Mouse (Mus musculus) limb, embryonic 14.5 days (tissue): Measurements from ENCODE around the gene Mtfr1l. TPM values are rescaled to one million over a fixed set of nuclear protein-coding genes. Genes with fewer than 3 reads are reported as not detected.
A peak's percentile ranks its signal among the peaks of the same experiment; 100 is the strongest.

Experiments
- ATAC-seq: fragments of 200-750 bp; cut with Nextera tagmentation; 2 replicates; pipeline ENCODE4 v1.8.0; 2017; ENCODE audit warnings: low read depth, moderate number of reproducible peaks, moderate TSS enrichment; ENCODE audit not compliant: low FRiP score
- DNase-seq: peaks from one replicate; pipeline ENCODE4 v3.0.0-alpha.2; 2015; ENCODE audit warnings: low spot score
- H3K27ac ChIP-seq: fragments of 300-500 bp; sonication (generic); replicated peaks from 2 replicates; pipeline ENCODE4 v1.5.1; 2014; ENCODE audit warnings: low read depth, mild to moderate bottlenecking, low read length, moderate library complexity, mixed read lengths
- H3K27me3 ChIP-seq: fragments of 300-500 bp; sonication (generic); 2 replicates; pipeline ENCODE4 v1.6.1; 2014; ENCODE audit warnings: low read length, mixed read lengths; ENCODE audit not compliant: control insufficient read depth, insufficient read depth
- H3K36me3 ChIP-seq: fragments of 300-500 bp; sonication (generic); 2 replicates; pipeline ENCODE4 v1.6.1; 2014; ENCODE audit warnings: mild to moderate bottlenecking, low read length, moderate library complexity, mixed read lengths; ENCODE audit not compliant: control insufficient read depth, insufficient read depth
- H3K4me1 ChIP-seq: fragments of 300-500 bp; sonication (generic); 2 replicates; pipeline ENCODE4 v1.6.1; 2014; ENCODE audit warnings: antibody characterized with exemption, low read length, mixed read lengths; ENCODE audit not compliant: control insufficient read depth, insufficient read depth
- H3K4me2 ChIP-seq: fragments of 300-500 bp; sonication (generic); replicated peaks from 2 replicates; pipeline ENCODE4 v1.6.1; 2014; ENCODE audit warnings: low read depth, mild to moderate bottlenecking, low read length, moderate library complexity; ENCODE audit not compliant: severe bottlenecking
- H3K4me3 ChIP-seq: fragments of 300-500 bp; sonication (generic); replicated peaks from 2 replicates; pipeline ENCODE4 v1.5.1; 2014; ENCODE audit warnings: low read length
- H3K9ac ChIP-seq: fragments of 300-500 bp; sonication (generic); 2 replicates; pipeline ENCODE4 v1.6.1; 2014; ENCODE audit warnings: mild to moderate bottlenecking, low read depth, low read length, moderate library complexity; ENCODE audit not compliant: severe bottlenecking
- H3K9me3 ChIP-seq: fragments of 300-500 bp; sonication (generic); 2 replicates; pipeline ENCODE4 v1.6.1; 2016; ENCODE audit warnings: low read length; ENCODE audit not compliant: control insufficient read depth
- POLR2A ChIP-seq: fragments of 200-500 bp; IDR thresholded peaks from 2 replicates; pipeline ENCODE4 v1.8.0; 2012; ENCODE audit warnings: inconsistent platforms, mild to moderate bottlenecking, moderate library complexity, borderline replicate concordance; ENCODE audit not compliant: insufficient read depth, insufficient read length; ENCODE audit errors: extremely low read depth
- WGBS: fragments of 180-500 bp; shearing (Covaris S2); extraction: QIAGEN DNeasy Blood & Tissue Kit; methylation state at CpG from one replicate; pipeline ENCODE4 v1.1.7; 2014; 5-methylcytosine and 5-hydroxymethylcytosine counted together
- polyA plus RNA-seq, 2 experiments: library from polyadenylated mRNA; depleted of rRNA in 1 of 2; stranded (reverse) in 1 of 2; unstranded in 1 of 2; fragments of >200 nt; fragmentation: Nextera tagmentation in 1 of 2; extraction: Ambion mirVana in 1 of 2; gene quantifications; 2 replicates each; pipeline versions ENCODE4 v1.2.1 to v1.2.3; 2012 to 2014

Mtfr1l gene
- polyA plus RNA-seq, 2 experiments = 111 to 123 TPM

DNA sequence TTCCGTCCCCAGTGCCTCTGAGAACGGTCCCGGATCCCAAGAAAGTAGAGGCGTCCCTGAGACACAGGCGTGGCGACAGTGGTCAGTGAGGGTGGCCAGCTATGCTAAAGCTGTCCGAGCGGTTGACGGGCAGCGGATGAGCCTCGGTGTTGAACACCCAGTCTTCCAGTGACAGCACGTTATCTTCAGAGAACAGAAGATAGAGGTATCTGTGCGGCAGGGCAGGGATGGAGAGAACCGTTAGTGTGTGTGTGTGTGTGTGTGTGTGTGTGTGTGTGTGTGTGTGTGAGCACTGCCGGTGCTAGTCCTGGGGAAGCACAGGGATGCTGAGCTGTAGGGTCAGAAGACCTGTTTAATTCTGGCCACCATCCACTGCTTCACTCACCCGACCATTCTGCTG is 28.4 kb upstream of the Mtfr1l start:
- no peaks in the 10 kb centered on the region for H3K36me3 ChIP-seq
- H3K27ac ChIP-seq = no peak overlapping the region
- no peaks in the 10 kb centered on the region for H3K27me3 ChIP-seq
- H3K4me1 ChIP-seq = peaks cover 1% of the 10 kb centered on the region; the same call in 1 of the 2 replicates
- WGBS = 90% methylated on average over 15 of the region's 16 CpGs
- no peaks in the 10 kb centered on the region for H3K9me3 ChIP-seq
- no peak for TF ChIP-seq POLR2A
- DNase-seq (no peak), ATAC-seq (no peak)
- no peak overlapping the region for H3K4me3 ChIP-seq
- no peak overlapping the region for H3K9ac ChIP-seq
- no peak overlapping the region for H3K4me2 ChIP-seq

DNA sequence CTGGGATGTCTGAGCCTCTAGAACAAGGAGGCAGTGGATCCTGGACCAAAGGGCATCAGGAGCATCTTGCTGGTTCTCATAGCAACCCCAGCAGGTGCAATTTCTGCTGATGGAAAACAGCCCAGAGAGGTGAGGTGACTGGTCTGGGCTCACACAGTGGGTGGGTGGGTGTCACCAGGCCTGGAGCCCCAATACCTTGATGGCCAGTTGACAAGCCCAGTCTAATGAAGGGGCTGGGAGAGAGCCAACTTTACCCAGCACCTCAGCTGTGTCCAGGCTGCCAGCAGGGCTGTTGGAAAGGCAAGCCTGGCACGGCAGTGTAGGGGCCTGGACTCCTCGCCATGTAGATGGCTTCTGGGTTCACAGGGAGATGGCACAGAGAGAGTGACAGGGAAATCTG is 26.8 kb upstream of the Mtfr1l start:
- H3K4me3 ChIP-seq = no peak overlapping the region
- H3K36me3 ChIP-seq = no peaks in the 10 kb centered on the region
- peaks cover 9% of the 10 kb centered on the region for H3K4me1 ChIP-seq
- no peak overlapping the region for H3K9ac ChIP-seq
- no peak for TF ChIP-seq POLR2A
- ATAC-seq (no peak), DNase-seq (no peak)
- no peaks in the 10 kb centered on the region for H3K27me3 ChIP-seq
- no peaks in the 10 kb centered on the region for H3K9me3 ChIP-seq
- H3K4me2 ChIP-seq = no peak overlapping the region
- H3K27ac ChIP-seq = no peak overlapping the region
- WGBS = 86% methylated on average over 2 of the region's 2 CpGs

DNA sequence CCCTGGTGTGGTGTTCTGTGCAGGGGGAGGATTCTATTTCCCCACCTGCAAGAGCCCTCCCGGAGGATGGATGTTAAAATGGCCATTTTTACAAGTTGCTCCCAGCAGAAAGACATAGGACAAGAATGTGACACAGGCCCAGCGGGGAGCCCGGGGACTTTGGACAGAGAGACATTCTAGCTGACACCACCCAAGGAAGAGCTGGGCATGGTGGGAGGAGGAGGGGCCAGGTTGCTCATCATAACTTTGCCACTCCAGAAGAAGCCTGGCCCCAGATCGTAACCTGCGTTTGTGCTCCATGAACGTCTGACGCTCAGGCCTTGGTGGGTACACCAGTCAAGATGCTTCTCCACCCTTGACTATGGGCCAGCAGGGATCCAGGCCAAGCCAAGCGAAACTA is 25.5 kb upstream of the Mtfr1l start:
- Histone ChIP-seq H3K4me1 (peaks cover 9% of the 10 kb centered on the region), H3K36me3 (no peaks in the 10 kb centered on the region), H3K27me3 (no peaks in the 10 kb centered on the region), H3K4me2 (no peak overlapping the region), H3K9ac (no peak overlapping the region), H3K4me3 (no peak overlapping the region), H3K27ac (no peak overlapping the region), H3K9me3 (no peaks in the 10 kb centered on the region)
- WGBS = 77% methylated on average over 8 of the region's 8 CpGs
- DNase-seq (no peak), ATAC-seq (no peak)
- no peak for TF ChIP-seq POLR2A

DNA sequence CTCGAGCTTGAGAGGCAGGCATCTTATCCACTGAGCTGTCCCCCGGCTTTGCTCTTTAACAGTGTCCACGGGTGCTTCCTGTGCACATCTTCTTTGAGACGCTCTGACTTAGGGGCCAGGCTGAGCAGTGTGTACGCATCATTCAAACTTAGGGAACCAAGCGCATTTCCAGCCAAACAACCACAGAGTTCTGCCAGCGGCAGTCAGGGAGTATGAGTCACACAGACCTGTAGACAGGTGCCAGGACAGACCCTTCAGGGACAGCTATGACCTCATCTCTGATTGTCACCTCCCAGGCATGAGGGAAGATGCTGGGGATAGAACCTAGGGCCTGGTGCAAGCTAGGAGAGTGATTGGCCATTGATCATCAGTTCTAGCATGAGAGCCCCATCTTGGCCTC is 24.0 kb upstream of the Mtfr1l start:
- H3K27me3 ChIP-seq = no peaks in the 10 kb centered on the region
- H3K4me3 ChIP-seq = no peak overlapping the region
- no peaks in the 10 kb centered on the region for H3K36me3 ChIP-seq
- WGBS = 77% methylated on average over 7 of the region's 7 CpGs
- H3K9ac ChIP-seq = no peak overlapping the region
- TF ChIP-seq POLR2A = no peak
- no peaks in the 10 kb centered on the region for H3K9me3 ChIP-seq
- DNase-seq (no peak), ATAC-seq (no peak)
- H3K4me2 ChIP-seq = no peak overlapping the region
- H3K27ac ChIP-seq = no peak overlapping the region
- H3K4me1 ChIP-seq = peaks cover 9% of the 10 kb centered on the region

DNA sequence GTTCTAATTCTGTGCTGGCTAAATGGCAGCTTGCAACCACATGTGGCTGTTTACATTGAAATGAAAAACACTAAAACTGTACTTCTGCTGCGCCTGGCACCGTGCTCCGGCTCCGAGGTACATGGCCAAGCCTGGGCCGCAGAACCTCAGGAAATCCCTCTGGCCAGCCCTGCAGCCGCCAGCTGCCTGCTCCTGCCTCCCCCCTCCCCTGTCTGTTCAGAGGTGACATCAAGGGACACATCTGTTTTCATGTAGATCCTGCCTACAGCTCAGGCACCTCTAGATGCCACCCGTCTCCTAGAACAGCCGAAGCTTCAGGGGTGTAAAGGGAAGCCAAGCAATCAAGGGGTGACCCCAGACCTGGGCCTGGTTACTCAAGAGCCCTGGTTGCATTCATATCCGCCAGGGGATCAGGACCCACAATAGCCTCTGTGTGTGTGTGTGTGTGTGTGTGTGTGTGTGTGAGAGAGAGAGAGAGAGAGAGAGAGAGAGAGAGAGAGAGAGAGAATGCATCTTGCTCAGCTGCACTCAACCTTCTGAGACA is 23.5 kb upstream of the Mtfr1l start:
- Histone ChIP-seq H3K4me3 (no peak overlapping the region), H3K36me3 (no peaks in the 10 kb centered on the region), H3K9me3 (no peaks in the 10 kb centered on the region), H3K4me1 (peaks cover 9% of the 10 kb centered on the region), H3K9ac (peak overlapping the region; percentile 34; the same call in 1 of the 2 replicates), H3K27me3 (no peaks in the 10 kb centered on the region), H3K27ac (0 out of 2 replicates have a peak overlapping the region, but pooled peaks have one; percentile 40), H3K4me2 (no peak overlapping the region)
- WGBS = 26% methylated on average over 9 of the region's 9 CpGs
- ATAC-seq (no peak), DNase-seq (no peak)
- TF ChIP-seq POLR2A = no peak
